Mouse (Mus musculus): ENCODE measurements around the gene Pard3b.

GRCm38 (mm10) chr1:62148134-62148533 is 509.5 kb downstream of the Pard3b start:
- no peak for TF ChIP-seq CTCF (IDR thresholded peaks at IDR 0.05; ENCODE audit: insufficient read depth, low read length)
- no peak for TF ChIP-seq POLR2A (IDR thresholded peaks at IDR 0.05; ENCODE audit: borderline replicate concordance, extremely low read depth, low read depth, low read length)
